Mouse (Mus musculus): ENCODE data around the gene Mxi1. TPM values are rescaled to one million over a fixed set of nuclear protein-coding genes. Genes with fewer than 3 reads are reported as not detected.

Gene Mxi1
- polyA plus RNA-seq, 1 experiment = 10.9 TPM

DNA sequence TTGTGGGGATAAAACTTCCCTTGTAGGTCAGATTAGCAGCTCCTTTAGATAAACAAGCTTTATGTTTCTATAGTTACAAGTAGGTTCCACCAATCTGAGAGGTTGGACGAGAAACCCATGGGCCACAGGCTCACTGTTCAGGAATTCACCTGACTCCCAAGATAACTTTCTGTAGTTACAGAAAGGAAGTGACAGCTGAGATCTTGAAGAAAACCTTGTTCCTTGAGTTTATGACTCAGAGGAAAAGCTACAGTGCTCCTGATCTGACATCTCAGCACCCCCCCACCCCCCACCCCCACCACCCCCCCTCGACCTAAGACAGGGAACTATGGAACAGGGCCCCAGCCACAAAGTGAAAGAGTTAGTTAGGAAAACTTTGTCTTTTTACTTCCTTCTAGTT is 95.5 kb downstream of the Mxi1 start:
- TF ChIP-seq POLR2A (IDR thresholded peaks at IDR 0.05; ENCODE audit: low read depth, low read length) (no peak), CTCF (IDR thresholded peaks at IDR 0.05; ENCODE audit: extremely low read depth, insufficient read depth, insufficient read length, insufficient replicate concordance) (no peak)
- DNase-seq (ENCODE audit: low read depth in 1 of 2, low spot score in 2 of 2) = no peak
- WGBS = 39% methylated on average over 2 of the region's 2 CpGs
- no peaks in the 10 kb centered on the region for H3K36me3 ChIP-seq (ENCODE audit: control insufficient read depth, insufficient read depth, low read length)
- H3K4me1 ChIP-seq (ENCODE audit: control insufficient read depth, insufficient read depth, insufficient read length) = no peaks in the 10 kb centered on the region
- no peaks in the 10 kb centered on the region for H3K27me3 ChIP-seq (ENCODE audit: control insufficient read depth, insufficient read depth, low read length)
- no peak overlapping the region for H3K27ac ChIP-seq (ENCODE audit: insufficient read depth, low read length)
- no peak overlapping the region for H3K4me3 ChIP-seq (ENCODE audit: extremely low read depth, insufficient read depth, insufficient read length)

- no peak for DNase-seq (ENCODE audit: low read depth in 1 of 2, low spot score in 2 of 2)
- TF ChIP-seq POLR2A (IDR thresholded peaks at IDR 0.05; ENCODE audit: low read depth, low read length) = no peak
- TF ChIP-seq CTCF (IDR thresholded peaks at IDR 0.05; ENCODE audit: extremely low read depth, insufficient read depth, insufficient read length, insufficient replicate concordance) = no peak
- 72% methylated on average over 2 of the region's 2 CpGs for WGBS
- Histone ChIP-seq H3K4me1 (ENCODE audit: control insufficient read depth, insufficient read depth, insufficient read length) (no peaks in the 10 kb centered on the region), H3K27ac (ENCODE audit: insufficient read depth, low read length) (no peak overlapping the region), H3K4me3 (ENCODE audit: extremely low read depth, insufficient read depth, insufficient read length) (no peak overlapping the region), H3K36me3 (ENCODE audit: control insufficient read depth, insufficient read depth, low read length) (no peaks in the 10 kb centered on the region), H3K27me3 (ENCODE audit: control insufficient read depth, insufficient read depth, low read length) (no peaks in the 10 kb centered on the region)
These were observed 97.0 kb downstream of the Mxi1 start for GRCm38 (mm10) chr19:53407350-53407749.

DNA sequence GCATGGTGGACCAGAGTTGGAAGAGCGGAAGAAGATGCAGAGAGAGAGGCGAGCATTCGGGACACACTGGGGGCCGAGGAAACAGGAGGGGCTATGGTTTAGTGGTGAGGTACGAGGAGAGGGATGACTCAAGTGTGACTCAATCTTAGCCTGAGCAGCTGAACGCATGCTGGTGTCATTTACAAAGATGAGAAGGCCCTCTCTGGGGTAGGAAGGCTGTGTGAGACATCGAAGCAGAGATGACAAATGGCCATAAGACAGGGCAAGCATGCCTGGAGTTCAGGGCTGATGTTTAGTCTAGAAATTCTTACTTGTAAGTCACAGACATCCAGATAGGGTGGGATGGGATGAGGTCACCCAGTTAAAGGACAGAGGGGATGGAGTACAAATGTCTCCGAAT is 98.1 kb downstream of the Mxi1 start:
- DNase-seq (ENCODE audit: low read depth in 1 of 2, low spot score in 2 of 2) = no peak
- H3K27ac ChIP-seq (ENCODE audit: insufficient read depth, low read length) = no peak overlapping the region
- TF ChIP-seq POLR2A (IDR thresholded peaks at IDR 0.05; ENCODE audit: low read depth, low read length) (no peak), CTCF (IDR thresholded peaks at IDR 0.05; ENCODE audit: extremely low read depth, insufficient read depth, insufficient read length, insufficient replicate concordance) (no peak)
- no peaks in the 10 kb centered on the region for H3K27me3 ChIP-seq (ENCODE audit: control insufficient read depth, insufficient read depth, low read length)
- H3K4me3 ChIP-seq (ENCODE audit: extremely low read depth, insufficient read depth, insufficient read length) = no peak overlapping the region
- no peaks in the 10 kb centered on the region for H3K36me3 ChIP-seq (ENCODE audit: control insufficient read depth, insufficient read depth, low read length)
- no peaks in the 10 kb centered on the region for H3K4me1 ChIP-seq (ENCODE audit: control insufficient read depth, insufficient read depth, insufficient read length)
- WGBS = 86% methylated on average over 8 of the region's 8 CpGs

- no peak for DNase-seq (ENCODE audit: low read depth in 1 of 2, low spot score in 2 of 2)
- WGBS = 67% methylated on average over 17 of the region's 17 CpGs
- no peak overlapping the region for H3K4me3 ChIP-seq (ENCODE audit: extremely low read depth, insufficient read depth, insufficient read length)
- TF ChIP-seq POLR2A (IDR thresholded peaks at IDR 0.05; ENCODE audit: low read depth, low read length) (no peak), CTCF (IDR thresholded peaks at IDR 0.05; ENCODE audit: extremely low read depth, insufficient read depth, insufficient read length, insufficient replicate concordance) (no peak)
- no peaks in the 10 kb centered on the region for H3K27me3 ChIP-seq (ENCODE audit: control insufficient read depth, insufficient read depth, low read length)
- H3K4me1 ChIP-seq (ENCODE audit: control insufficient read depth, insufficient read depth, insufficient read length) = no peaks in the 10 kb centered on the region
- H3K27ac ChIP-seq (ENCODE audit: insufficient read depth, low read length) = no peak overlapping the region
- no peaks in the 10 kb centered on the region for H3K36me3 ChIP-seq (ENCODE audit: control insufficient read depth, insufficient read depth, low read length)
These were observed 99.5 kb downstream of the Mxi1 start for GRCm38 (mm10) chr19:53409663-53410307.

GRCm38 (mm10) chr19:53412149-53412848 is 102.0 kb downstream of the Mxi1 start:
- Histone ChIP-seq H3K27me3 (ENCODE audit: control insufficient read depth, insufficient read depth, low read length) (no peaks in the 10 kb centered on the region), H3K36me3 (ENCODE audit: control insufficient read depth, insufficient read depth, low read length) (no peaks in the 10 kb centered on the region), H3K27ac (ENCODE audit: insufficient read depth, low read length) (no peak overlapping the region), H3K4me1 (ENCODE audit: control insufficient read depth, insufficient read depth, insufficient read length) (no peaks in the 10 kb centered on the region), H3K4me3 (ENCODE audit: extremely low read depth, insufficient read depth, insufficient read length) (no peak overlapping the region)
- 90% methylated on average over 6 of the region's 6 CpGs for WGBS
- TF ChIP-seq CTCF (IDR thresholded peaks at IDR 0.05; ENCODE audit: extremely low read depth, insufficient read depth, insufficient read length, insufficient replicate concordance) (no peak), POLR2A (IDR thresholded peaks at IDR 0.05; ENCODE audit: low read depth, low read length) (no peak)
- DNase-seq (ENCODE audit: low read depth in 1 of 2, low spot score in 2 of 2) = no peak

- Histone ChIP-seq H3K27ac (ENCODE audit: insufficient read depth, low read length) (no peak overlapping the region), H3K27me3 (ENCODE audit: control insufficient read depth, insufficient read depth, low read length) (no peaks in the 10 kb centered on the region), H3K4me3 (ENCODE audit: extremely low read depth, insufficient read depth, insufficient read length) (no peak overlapping the region), H3K36me3 (ENCODE audit: control insufficient read depth, insufficient read depth, low read length) (no peaks in the 10 kb centered on the region), H3K4me1 (ENCODE audit: control insufficient read depth, insufficient read depth, insufficient read length) (no peaks in the 10 kb centered on the region)
- WGBS = 86% methylated on average over 15 of the region's 15 CpGs
- TF ChIP-seq CTCF (IDR thresholded peaks at IDR 0.05; ENCODE audit: extremely low read depth, insufficient read depth, insufficient read length, insufficient replicate concordance) = no peak
- no peak for TF ChIP-seq POLR2A (IDR thresholded peaks at IDR 0.05; ENCODE audit: low read depth, low read length)
- DNase-seq (ENCODE audit: low read depth in 1 of 2, low spot score in 2 of 2) = no peak
These were observed 103.5 kb downstream of the Mxi1 start for GRCm38 (mm10) chr19:53413617-53414380.

Data from spleen, adult 2 months (tissue).